Mouse (Mus musculus): ENCODE measurements around the gene Mbtps1. TPM values are rescaled to one million over a fixed set of nuclear protein-coding genes. Genes with fewer than 3 reads are reported as not detected.

The Mbtps1 gene
- polyA plus RNA-seq (2014; fragmentation: Illumina TruSeq; extraction: RNeasy Lipid Tissue Mini Kit (QIAGEN cat#74804)), result 63.5 TPM

DNA sequence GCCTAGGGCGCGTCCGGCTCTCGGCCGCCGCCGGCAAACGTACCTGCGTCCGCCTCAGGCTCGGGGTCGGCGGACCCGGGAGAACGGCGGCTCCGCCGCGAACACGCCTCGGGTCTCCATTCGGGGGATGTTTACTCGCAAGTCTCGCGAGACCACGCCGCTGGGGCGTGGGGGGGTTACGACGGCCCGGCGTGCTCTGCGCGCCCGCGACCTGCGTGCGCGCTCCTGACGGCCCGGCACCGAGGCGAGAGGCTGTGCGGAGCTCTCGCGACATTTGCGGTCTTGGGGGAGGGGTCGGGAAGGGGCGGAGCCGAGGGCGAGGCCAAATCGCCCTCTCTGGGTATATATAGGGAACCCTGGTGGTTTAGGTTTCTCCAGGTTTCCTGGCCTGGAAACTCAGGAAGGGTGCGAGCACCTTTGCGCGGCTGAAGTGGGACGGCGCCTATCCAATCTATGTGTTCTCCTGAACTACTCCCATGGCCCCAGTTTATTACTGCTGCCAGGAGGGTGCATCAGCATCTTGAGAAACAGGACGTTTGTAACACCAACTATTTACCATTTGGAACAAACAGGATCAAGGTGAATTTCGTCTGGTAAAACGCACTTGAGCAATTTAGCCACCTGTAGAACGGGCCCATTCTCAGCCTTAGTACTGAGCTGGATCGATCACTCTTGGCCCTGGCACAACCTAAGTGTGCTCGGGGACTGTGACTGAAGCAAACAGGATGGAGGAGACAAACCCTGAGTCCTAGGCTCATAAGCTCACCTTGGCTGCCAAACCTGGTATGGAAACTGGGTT, at the start of gene Mbtps1:
Gene Mbtps1, minus strand, starts transcription at position 133 of the 799 bp plus-strand sequence.

DNA sequence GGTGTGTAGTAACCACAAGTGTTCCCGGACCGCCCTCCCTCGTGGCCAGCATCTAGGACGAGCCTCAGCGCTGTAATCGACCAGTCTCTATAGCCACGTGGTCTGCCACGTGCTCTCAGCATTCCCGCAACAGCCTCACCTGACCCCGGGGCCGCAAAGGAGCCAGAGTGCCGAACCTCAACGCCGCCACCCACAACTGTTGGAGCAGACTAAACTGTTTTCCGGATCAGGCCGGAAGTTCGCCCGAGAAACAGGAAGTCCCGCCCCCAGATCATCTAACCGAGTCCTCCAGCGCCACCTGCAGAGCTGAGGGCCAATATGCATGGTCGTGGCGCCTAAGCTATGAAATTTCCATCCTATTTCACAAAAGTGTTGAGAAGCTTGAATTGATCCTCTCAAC, 46.5 kb upstream of the Mbtps1 start, which contains the start of gene Taf1c:
Gene Taf1c, minus strand, starts transcription at position 227 of the 400 bp plus-strand sequence.

DNA sequence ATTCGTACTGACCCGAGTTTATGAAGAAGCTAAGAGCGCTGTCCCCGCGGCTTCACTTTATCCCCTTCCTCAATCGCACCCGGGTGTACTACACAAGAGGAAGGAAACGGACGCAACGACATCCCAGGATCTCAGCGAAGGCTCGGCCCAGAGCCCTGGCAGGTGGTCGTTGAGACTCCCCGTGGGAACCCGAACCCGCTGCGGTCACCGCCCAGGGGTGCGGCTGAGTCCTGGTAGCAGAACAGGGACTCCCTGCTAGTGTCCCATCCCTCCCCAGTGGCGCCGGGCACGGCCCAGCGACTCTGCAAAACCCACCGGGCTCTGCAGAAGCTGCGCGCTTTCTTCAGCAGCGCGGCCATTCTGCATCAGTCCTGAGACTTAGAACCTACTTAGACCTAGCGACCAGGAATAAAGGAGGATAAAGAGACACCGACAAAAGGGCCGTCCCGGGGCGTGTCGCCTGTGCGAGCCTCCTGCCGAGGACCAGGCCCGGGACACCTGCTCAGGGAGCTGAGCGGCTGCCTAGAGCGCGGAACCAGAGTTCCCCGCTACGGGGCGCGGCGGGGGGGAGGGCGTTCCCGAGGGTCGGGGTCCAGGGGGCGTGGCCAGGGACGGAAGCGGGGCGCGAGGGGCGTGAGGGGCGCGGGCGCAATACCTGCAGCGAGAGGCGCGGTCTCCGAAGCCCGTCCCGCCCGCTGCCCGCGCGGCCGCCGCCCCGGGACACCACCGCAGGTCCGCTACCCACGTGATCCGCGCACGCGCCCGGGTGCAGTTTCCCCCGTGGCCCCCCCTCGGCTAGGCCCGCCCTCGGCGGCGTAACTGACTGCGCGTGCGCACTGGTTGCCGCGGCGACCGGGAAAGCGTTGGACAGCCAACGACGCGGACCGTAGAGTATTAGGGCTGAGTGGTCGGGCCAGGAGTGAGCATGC, 16.2 kb upstream of the Mbtps1 start, which contains the start of the genes Hsdl1 and Dnaaf1:
Gene Hsdl1, minus strand, starts transcription at position 747 of the 929 bp plus-strand sequence.
Gene Dnaaf1, plus strand, starts transcription at position 799 of the 929 bp plus-strand sequence.

GRCm38 (mm10) chr8:119501598-119501997, 56.9 kb downstream of the Mbtps1 start, which contains the start of gene Slc38a8:
Gene Slc38a8 (minus strand): TSS chr8:119501698.

Other genes starting within 250 kb of the Mbtps1 start
- 283 TPM for gene Hsbp1, start 214.2 kb downstream of the Mbtps1 start, polyA plus RNA-seq (2014; fragmentation: Illumina TruSeq; extraction: RNeasy Lipid Tissue Mini Kit (QIAGEN cat#74804))
- 0.43 TPM for gene Mlycd, start 163.9 kb downstream of the Mbtps1 start, polyA plus RNA-seq (2014; fragmentation: Illumina TruSeq; extraction: RNeasy Lipid Tissue Mini Kit (QIAGEN cat#74804))
- gene Osgin1, start 124.6 kb downstream of the Mbtps1 start, polyA plus RNA-seq (2014; fragmentation: Illumina TruSeq; extraction: RNeasy Lipid Tissue Mini Kit (QIAGEN cat#74804)), result not detected
- not detected for gene Necab2, start 112.0 kb downstream of the Mbtps1 start, polyA plus RNA-seq (2014; fragmentation: Illumina TruSeq; extraction: RNeasy Lipid Tissue Mini Kit (QIAGEN cat#74804))
- 0.17 TPM for gene Slc38a8, start 57.0 kb downstream of the Mbtps1 start, polyA plus RNA-seq (2014; fragmentation: Illumina TruSeq; extraction: RNeasy Lipid Tissue Mini Kit (QIAGEN cat#74804))
- 13.1 TPM for gene Hsdl1, start 16.4 kb upstream of the Mbtps1 start, polyA plus RNA-seq (2014; fragmentation: Illumina TruSeq; extraction: RNeasy Lipid Tissue Mini Kit (QIAGEN cat#74804))
- not detected for gene Dnaaf1, start 16.5 kb upstream of the Mbtps1 start, polyA plus RNA-seq (2014; fragmentation: Illumina TruSeq; extraction: RNeasy Lipid Tissue Mini Kit (QIAGEN cat#74804))
- gene Taf1c, start 46.5 kb upstream of the Mbtps1 start, polyA plus RNA-seq (2014; fragmentation: Illumina TruSeq; extraction: RNeasy Lipid Tissue Mini Kit (QIAGEN cat#74804)), result not detected
- not detected for gene Adad2, start 54.0 kb upstream of the Mbtps1 start, polyA plus RNA-seq (2014; fragmentation: Illumina TruSeq; extraction: RNeasy Lipid Tissue Mini Kit (QIAGEN cat#74804))
- gene Kcng4, start 76.9 kb upstream of the Mbtps1 start, polyA plus RNA-seq (2014; fragmentation: Illumina TruSeq; extraction: RNeasy Lipid Tissue Mini Kit (QIAGEN cat#74804)), result 0.23 TPM
- gene Wfdc1, start 107.6 kb upstream of the Mbtps1 start, polyA plus RNA-seq (2014; fragmentation: Illumina TruSeq; extraction: RNeasy Lipid Tissue Mini Kit (QIAGEN cat#74804)), result 5.0 TPM
- gene Atp2c2, start 141.3 kb upstream of the Mbtps1 start, polyA plus RNA-seq (2014; fragmentation: Illumina TruSeq; extraction: RNeasy Lipid Tissue Mini Kit (QIAGEN cat#74804)), result not detected
- 2.5 TPM for gene Tldc1, start 219.7 kb upstream of the Mbtps1 start, polyA plus RNA-seq (2014; fragmentation: Illumina TruSeq; extraction: RNeasy Lipid Tissue Mini Kit (QIAGEN cat#74804))